Mouse (Mus musculus) G1E (cell line): ENCODE results near the gene Cd7. TPM values are rescaled to one million over a fixed set of nuclear protein-coding genes. Genes with fewer than 3 reads are reported as not detected.

Experiments used
- ATAC-seq: 2 replicates; pipeline ENCODE4 v1.8.0; 2016; ENCODE audit warnings: mild to moderate bottlenecking; ENCODE audit not compliant: insufficient number of reproducible peaks, poor library complexity, low FRiP score, severe bottlenecking; ENCODE audit errors: extremely low read depth
- DNase-seq: peaks from one replicate; pipeline ENCODE4 v3.0.0; 2012; ENCODE audit warnings: low spot score
- H3K27me3 ChIP-seq: 2 replicates; pipeline ENCODE4 v1.6.1; 2012; ENCODE audit warnings: mild to moderate bottlenecking, low read length, inconsistent platforms; ENCODE audit not compliant: insufficient read depth
- H3K36me3 ChIP-seq: replicated peaks from 2 replicates; pipeline ENCODE3; 2012; ENCODE audit warnings: mild to moderate bottlenecking, inconsistent platforms
- H3K4me1 ChIP-seq: 2 replicates; pipeline ENCODE4 v1.6.1; 2012; ENCODE audit warnings: low read depth, low read length, inconsistent platforms, mixed read lengths; ENCODE audit not compliant: insufficient read depth
- H3K4me3 ChIP-seq: 2 replicates; pipeline ENCODE4 v1.5.1; 2012; ENCODE audit warnings: low read depth, mild to moderate bottlenecking, inconsistent platforms, low read length, moderate library complexity, mixed read lengths
- H3K9me3 ChIP-seq: replicated peaks from 2 replicates; pipeline ENCODE4 v1.6.1; 2012; ENCODE audit warnings: inconsistent platforms
- CTCF ChIP-seq: IDR thresholded peaks from 2 replicates; pipeline ENCODE4 v1.5.1; 2012; ENCODE audit warnings: low read depth, low read length, inconsistent platforms, mixed read lengths
- GATA1 ChIP-seq: IDR thresholded peaks from 2 replicates; pipeline ENCODE4 v1.6.1; 2012; ENCODE audit warnings: borderline replicate concordance, low read length, inconsistent platforms, mixed read lengths
- GATA2 ChIP-seq: IDR thresholded peaks from 2 replicates; pipeline ENCODE4 v1.6.1; 2012; ENCODE audit warnings: low read depth, low read length, inconsistent platforms, borderline replicate concordance
- POLR2AphosphoS5 ChIP-seq: IDR thresholded peaks from 2 replicates; pipeline ENCODE4 v1.6.1; 2012; ENCODE audit warnings: low read depth, low read length, inconsistent platforms; ENCODE audit not compliant: insufficient replicate concordance
- TAL1 ChIP-seq: conservative IDR thresholded peaks from 2 replicates; pipeline ENCODE4 v1.6.1; 2012; ENCODE audit warnings: low read depth, low read length, inconsistent platforms, mixed read lengths
- polyA plus RNA-seq: library from polyadenylated mRNA; stranded (reverse); fragments of >175 nt; gene quantifications from 2 replicates; pipeline ENCODE4 v1.2.3, GENCODE M21; 2012
- total RNA-seq, 2 experiments: library from RNA; stranded (forward) in 1 of 2; stranded (reverse) in 1 of 2; fragments of 200-1000 nt in 1 of 2; fragments of >200 nt in 1 of 2; fragmentation: Nextera tagmentation in 1 of 2; gene quantifications; 2 replicates each; pipeline ENCODE4 v1.2.3; 2014 to 2017

Gene Cd7
- total RNA-seq (2014; fragmentation: Nextera tagmentation) (not detected in 2 replicates), total RNA-seq (2017) (not detected in 2 replicates), polyA plus RNA-seq (not detected in 2 replicates)

DNA sequence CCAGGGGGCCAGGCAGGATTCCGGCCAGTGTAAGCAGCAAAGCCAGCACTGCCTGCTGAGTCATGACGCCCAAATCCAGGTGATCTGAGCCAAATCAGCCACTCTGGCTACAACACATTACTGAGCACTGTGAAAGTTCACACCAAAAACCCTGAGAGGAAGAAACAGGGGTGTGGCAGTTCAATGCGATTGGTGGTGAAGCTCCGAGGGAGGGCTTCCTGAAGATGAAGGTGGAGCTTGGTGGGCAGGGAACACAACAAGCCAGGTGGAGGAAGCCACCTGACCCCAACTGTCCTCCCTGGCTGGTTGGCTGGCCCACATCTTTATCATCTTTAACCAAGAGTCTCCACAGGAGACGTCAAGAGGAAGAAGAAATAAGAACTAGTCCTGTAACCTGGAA lies at the start of gene Cd7:
Gene Cd7, minus strand, starts transcription at position 117 of the 400 bp plus-strand sequence.
- DNase-seq (no peak), ATAC-seq (no peak)
- no peaks in the 10 kb centered on the region for H3K36me3 ChIP-seq
- H3K9me3 ChIP-seq: no peaks in the 10 kb centered on the region
- TF ChIP-seq POLR2AphosphoS5 (no peak), GATA1 (no peak), TAL1 (no peak), GATA2 (no peak), CTCF (no peak)
- H3K4me3 ChIP-seq: no peak within 1 kb of the TSS
- H3K4me1 ChIP-seq: peaks cover 3% of the 10 kb centered on the region; the same call in 1 of the 2 replicates
- peaks cover 56% of the 10 kb centered on the region for H3K27me3 ChIP-seq

DNA sequence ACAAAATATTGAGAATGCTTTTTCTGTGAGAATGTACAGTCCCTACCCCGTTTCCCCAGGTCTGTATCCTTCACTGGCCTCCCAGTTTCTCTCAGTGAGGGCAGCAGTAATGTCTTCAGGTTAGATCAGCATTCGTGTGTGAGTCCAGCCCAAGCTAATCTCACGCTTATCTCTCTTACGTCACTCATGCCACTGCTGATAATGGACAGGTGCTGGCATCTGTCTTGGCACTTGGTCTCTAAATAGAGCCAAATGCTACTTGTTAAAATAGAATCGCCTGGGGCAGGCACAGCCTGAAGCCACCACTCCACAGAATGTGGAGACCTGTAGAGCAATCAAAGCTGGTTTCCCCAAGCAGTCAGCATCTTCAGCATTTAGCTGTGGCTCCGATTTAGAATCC lies 49.8 kb upstream of the Cd7 start:
- Histone ChIP-seq H3K36me3 (no peaks in the 10 kb centered on the region), H3K27me3 (peaks cover 17% of the 10 kb centered on the region), H3K4me3 (no peak overlapping the region), H3K4me1 (no peaks in the 10 kb centered on the region), H3K9me3 (no peaks in the 10 kb centered on the region)
- TF ChIP-seq GATA2 (no peak), CTCF (no peak), GATA1 (no peak), POLR2AphosphoS5 (no peak), TAL1 (no peak)
- DNase-seq (no peak), ATAC-seq (no peak)

GRCm38 (mm10) chr11:121086296-121086695 lies 47.1 kb upstream of the Cd7 start:
- ATAC-seq (no peak), DNase-seq (no peak)
- no peak for TF ChIP-seq GATA2
- TF ChIP-seq GATA1: no peak
- no peak for TF ChIP-seq TAL1
- TF ChIP-seq CTCF: no peak
- Histone ChIP-seq H3K27me3 (peaks cover 12% of the 10 kb centered on the region), H3K4me1 (peaks cover 7% of the 10 kb centered on the region), H3K4me3 (no peak overlapping the region), H3K9me3 (no peaks in the 10 kb centered on the region), H3K36me3 (no peaks in the 10 kb centered on the region)

DNA sequence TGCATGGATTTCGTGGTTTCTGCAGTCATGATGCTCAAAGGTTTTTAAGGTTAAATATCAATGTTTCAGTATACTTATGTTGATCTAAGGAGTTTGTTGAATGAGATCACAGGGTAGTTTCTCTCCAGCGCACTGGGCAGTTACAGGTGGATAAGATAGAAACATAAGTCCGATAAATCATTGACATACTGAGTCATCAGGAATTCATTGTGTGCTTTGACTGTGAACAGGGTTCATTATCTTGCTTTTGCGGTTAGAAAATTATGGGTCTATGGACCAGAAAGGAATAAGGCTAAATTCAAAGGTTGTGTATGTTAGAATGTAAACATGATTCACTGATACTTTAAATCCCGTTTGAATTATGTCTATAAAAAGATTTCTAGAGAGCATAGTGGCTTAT lies 46.0 kb upstream of the Cd7 start:
- Histone ChIP-seq H3K9me3 (no peaks in the 10 kb centered on the region), H3K4me3 (no peak overlapping the region), H3K4me1 (peaks cover 7% of the 10 kb centered on the region), H3K36me3 (no peaks in the 10 kb centered on the region), H3K27me3 (peaks cover 15% of the 10 kb centered on the region)
- no peak for DNase-seq
- TF ChIP-seq TAL1 (no peak), POLR2AphosphoS5 (no peak), CTCF (no peak), GATA2 (no peak), GATA1 (no peak)
- ATAC-seq: no peak

GRCm38 (mm10) chr11:121082857-121083500 lies 43.8 kb upstream of the Cd7 start:
- no peak for DNase-seq
- peaks cover 7% of the 10 kb centered on the region for H3K4me1 ChIP-seq
- no peak for ATAC-seq

DNA sequence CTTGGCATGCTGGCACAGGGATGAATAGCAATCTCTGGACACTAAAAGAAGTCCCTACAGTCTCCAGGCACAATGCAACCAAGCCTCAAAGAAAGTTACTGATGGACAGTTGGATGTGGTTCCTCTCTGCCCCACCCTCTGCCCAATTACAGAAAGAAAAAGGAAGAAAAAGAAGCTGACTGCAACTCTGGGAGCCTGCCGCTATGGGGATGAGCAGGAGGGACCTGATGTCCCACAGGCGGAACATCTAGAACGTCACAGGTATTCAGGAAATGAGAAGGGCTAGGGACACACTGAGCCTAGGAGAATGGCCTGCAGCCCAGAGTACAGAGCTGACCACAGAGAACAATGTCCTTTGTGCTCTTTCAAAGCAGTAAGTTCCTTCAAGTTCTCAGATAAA lies 43.0 kb upstream of the Cd7 start:
- TF ChIP-seq GATA1 (no peak), POLR2AphosphoS5 (no peak), CTCF (no peak), TAL1 (no peak), GATA2 (no peak)
- Histone ChIP-seq H3K9me3 (no peaks in the 10 kb centered on the region), H3K4me1 (peaks cover 7% of the 10 kb centered on the region), H3K27me3 (peaks cover 22% of the 10 kb centered on the region), H3K36me3 (no peaks in the 10 kb centered on the region), H3K4me3 (no peak overlapping the region)
- no peak for DNase-seq
- ATAC-seq: no peak

More at GRCm38 (mm10) chr11:121082857-121083500, 43.8 kb upstream of the Cd7 start:
- TF ChIP-seq POLR2AphosphoS5: no peak
- TF ChIP-seq CTCF: no peak
- no peak for TF ChIP-seq GATA2
- TF ChIP-seq TAL1: no peak
- no peak for TF ChIP-seq GATA1
- no peaks in the 10 kb centered on the region for H3K36me3 ChIP-seq
- no peaks in the 10 kb centered on the region for H3K9me3 ChIP-seq
- peaks cover 20% of the 10 kb centered on the region for H3K27me3 ChIP-seq
- H3K4me3 ChIP-seq: no peak overlapping the region
